In the genomic region with DNA sequence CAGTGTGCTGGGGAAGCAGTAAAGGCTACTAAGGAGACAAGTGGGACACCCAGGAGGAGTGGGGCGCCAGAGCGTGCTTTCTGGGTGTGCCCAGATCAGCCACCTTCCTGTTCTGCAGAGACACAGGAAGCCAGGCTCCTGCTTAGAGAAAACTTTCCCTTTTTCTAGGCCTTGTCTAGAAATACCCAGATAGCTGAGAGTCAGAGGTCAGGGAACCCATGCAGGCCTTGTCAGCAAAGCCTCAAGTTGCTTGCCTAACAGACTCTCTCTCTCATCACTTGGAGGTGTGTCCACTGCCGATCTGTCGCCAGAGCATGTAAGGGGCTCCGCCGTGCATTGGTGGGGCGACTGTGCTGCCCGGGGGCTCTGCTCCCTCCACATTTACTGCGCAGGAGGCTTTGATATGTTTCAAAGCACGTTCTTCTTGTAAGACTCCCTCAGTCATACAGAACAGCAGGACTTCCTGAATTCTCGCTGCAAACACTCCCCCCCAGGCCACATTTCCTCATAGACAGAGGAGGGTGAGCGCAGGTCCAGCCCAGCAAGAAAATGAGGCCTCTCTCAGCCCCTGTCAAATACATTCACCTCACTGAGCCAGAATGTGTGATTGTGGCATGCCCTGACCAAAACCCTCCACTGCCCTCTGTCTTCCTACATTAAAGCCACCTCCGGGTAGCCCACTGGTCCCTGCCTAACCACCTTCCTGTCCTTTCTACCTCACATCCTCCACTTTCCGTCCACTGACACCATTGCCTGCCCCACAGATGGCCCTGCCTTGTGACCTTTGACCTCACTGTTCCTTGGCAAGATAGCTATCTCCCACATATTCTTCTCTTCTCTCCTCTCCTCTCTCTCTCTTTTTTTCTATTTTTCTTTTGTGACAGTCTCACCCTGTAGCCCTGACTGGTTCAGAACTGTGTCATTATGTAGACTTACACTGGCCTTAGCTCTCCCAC, we compare ENCODE assay signal across 8 mouse cellular contexts. TPM values are rescaled to one million over a fixed set of nuclear protein-coding genes. Genes with fewer than 3 reads are reported as not detected.
DNase-seq lines count a peak whose midpoint lies in the region; ATAC-seq lines count a peak whose summit lies in the region.

No protein-coding gene starts in this region.

- H3K36me3 ChIP-seq in forebrain, embryonic 13.5 days (ENCODE audit: poor library complexity, severe bottlenecking) = no peaks in the 10 kb centered on the region
- H3K36me3 ChIP-seq in intestine, embryonic 16.5 days (ENCODE audit: control insufficient read depth, insufficient read depth, low read length) = no peaks in the 10 kb centered on the region

- no peaks in the 10 kb centered on the region for H3K27me3 ChIP-seq in forebrain, embryonic 13.5 days
- H3K27me3 ChIP-seq in intestine, embryonic 16.5 days (replicated peaks; ENCODE audit: control insufficient read depth, insufficient read depth, low read length) = no peaks in the 10 kb centered on the region

- no peak overlapping the region for H3K4me2 ChIP-seq in forebrain, embryonic 13.5 days
- peak overlapping the region; percentile 10; the same call in 1 of the 2 replicates for H3K4me2 ChIP-seq in intestine, embryonic 16.5 days (ENCODE audit: low read depth, low read length)

- H3K4me1 ChIP-seq in forebrain, embryonic 13.5 days = peaks cover 12% of the 10 kb centered on the region; the same call in 1 of the 2 replicates
- peaks cover 19% of the 10 kb centered on the region for H3K4me1 ChIP-seq in intestine, embryonic 16.5 days (ENCODE audit: control insufficient read depth, insufficient read depth, low read length)

- H3K9me3 ChIP-seq in forebrain, embryonic 13.5 days (replicated peaks) = no peaks in the 10 kb centered on the region
- no peaks in the 10 kb centered on the region for H3K9me3 ChIP-seq in intestine, embryonic 16.5 days (ENCODE audit: control insufficient read depth, low read length)

- 0 out of 2 replicates have a peak overlapping the region, but pooled peaks have one; percentile 1 for H3K9ac ChIP-seq in forebrain, embryonic 13.5 days
- peak overlapping the region; percentile 35 for H3K9ac ChIP-seq in intestine, embryonic 16.5 days (ENCODE audit: low read depth, low read length)

- DNase-seq in spleen, adult 18-20 months = peak; percentile 48 to 58
- DNase-seq in spleen, postnatal 14 days (ENCODE audit: low spot score in 2 of 2) = no peak
- DNase-seq in thymus, adult 18-20 months = peak; percentile 49 to 72
- no peak for DNase-seq in adrenal gland, postnatal 25 days
- no peak for DNase-seq in c-Kit-positive CD71-positive TER-119-positive erythroid progenitor cells, embryonic 14.5 days (ENCODE audit: low spot score)

- no peak overlapping the region for H3K4me3 ChIP-seq in forebrain, embryonic 13.5 days
- H3K4me3 ChIP-seq in intestine, embryonic 16.5 days (ENCODE audit: low read length) = no peak overlapping the region

- H3K27ac ChIP-seq in forebrain, embryonic 13.5 days = peak overlapping the region; percentile 25; the same call in 1 of the 2 replicates
- H3K27ac ChIP-seq in intestine, embryonic 16.5 days (ENCODE audit: low read length) = peak overlapping the region; percentile 82

- 70% methylated on average over 14 of the region's 14 CpGs for WGBS in forebrain, embryonic 13.5 days
- WGBS in intestine, embryonic 16.5 days = 56% methylated on average over 14 of the region's 14 CpGs

- no peak for ATAC-seq in forebrain, embryonic 13.5 days
- ATAC-seq in intestine, embryonic 16.5 days = peak; percentile 36
- ATAC-seq in megakaryocyte, adult 5-6 weeks (ENCODE audit: poor library complexity, severe bottlenecking) = peak; percentile 51

RNA-seq across cellular contexts. Expression of gene Vps37b, which starts 18.3 kb away (rescaled TPM):
- polyA plus RNA-seq in forebrain, embryonic 13.5 days (2015; fragmentation: Nextera tagmentation; extraction: Ambion mirVana) = 86.5 and 92.2 TPM in 2 replicates
- 25.7 and 27.1 TPM in 2 replicates for polyA plus RNA-seq in intestine, embryonic 16.5 days (2015; fragmentation: Nextera tagmentation; extraction: Ambion mirVana)
- 28.9 and 29.2 TPM in 2 replicates for total RNA-seq in megakaryocyte, adult 5-6 weeks (2015)
- 29.1 and 29.9 TPM in 2 replicates for total RNA-seq in megakaryocyte, adult 5-6 weeks (2017)
- 75.2 and 101 TPM in 2 replicates for total RNA-seq in adrenal gland, postnatal 25 days (2021)

RNA-seq across cellular contexts. Expression of gene Abcb9, which starts 45.2 kb away (rescaled TPM):
- polyA plus RNA-seq in forebrain, embryonic 13.5 days (2015; fragmentation: Nextera tagmentation; extraction: Ambion mirVana) = 5.8 and 6.1 TPM in 2 replicates
- 2.5 and 3.2 TPM in 2 replicates for polyA plus RNA-seq in intestine, embryonic 16.5 days (2015; fragmentation: Nextera tagmentation; extraction: Ambion mirVana)
- 0.62 and 1.4 TPM in 2 replicates for total RNA-seq in megakaryocyte, adult 5-6 weeks (2015)
- 0.12 and 1.3 TPM in 2 replicates for total RNA-seq in megakaryocyte, adult 5-6 weeks (2017)
- total RNA-seq in adrenal gland, postnatal 25 days (2021) = 10.8 and 11.8 TPM in 2 replicates

Comparison
In these comparisons a context has a peak if more than half of its experiments do, and no peak if none do; other contexts are left out.
1. DNase-seq: peak in spleen, adult 18-20 months (2 of 2) and thymus, adult 18-20 months (2 of 2); none in spleen, postnatal 14 days (0 of 2), adrenal gland, postnatal 25 days (single experiment) and c-Kit-positive CD71-positive TER-119-positive erythroid progenitor cells, embryonic 14.5 days (single experiment).